ENCODE assay signal across 28 mouse cellular contexts in genomic region chr2:59348585-59348984, GRCm38 (mm10).
DNase-seq lines count a peak whose midpoint lies in the region; ATAC-seq lines count a peak whose summit lies in the region.
"Had no signal": no experiment of that assay in that cellular context is flagged by ENCODE, and none has a peak within 500 bp of the region (broad histone marks: within the 10 kb centered on the region; RNA-seq: fewer than 3 reads in every experiment).

No protein-coding gene starts in this region.

- no peak for DNase-seq in embryonic facial prominence, embryonic 14.5 days (ENCODE audit: low spot score)
- DNase-seq in embryonic facial prominence, embryonic 10.5 days (ENCODE audit: low spot score) = no peak
- peak; percentile 69 for DNase-seq in midbrain, embryonic 11.5 days (ENCODE audit: low spot score, missing footprints)
- no peak for DNase-seq in midbrain, embryonic 14.5 days
- no peak for DNase-seq in urinary bladder, postnatal 36 days (ENCODE audit: low spot score in 2 of 2)
- DNase-seq in spleen, postnatal 4 days (ENCODE audit: low spot score in 2 of 2) = no peak
- DNase-seq: adrenal gland, postnatal 10 days; adrenal gland, postnatal 36 days; cerebellum, adult 11-12 months; cerebellum, adult 8-10 months; cerebellum, postnatal 10 days; cerebellum, postnatal 36 days; embryo, embryonic 11 days; gastrocnemius, adult 2 months; gastrocnemius, postnatal 14 days; heart, adult 18-20 months; heart, postnatal 14 days; heart, postnatal 4 days had no signal

- H3K4me1 ChIP-seq in embryonic facial prominence, embryonic 14.5 days (ENCODE audit: control insufficient read depth, insufficient read depth, low read length) = no peaks in the 10 kb centered on the region
- H3K4me1 ChIP-seq in embryonic facial prominence, embryonic 10.5 days = peaks cover 18% of the 10 kb centered on the region
- no peaks in the 10 kb centered on the region; the same call in 1 of the 2 replicates for H3K4me1 ChIP-seq in midbrain, embryonic 11.5 days (ENCODE audit: control insufficient read depth, insufficient read depth, low read length)
- no peaks in the 10 kb centered on the region for H3K4me1 ChIP-seq in midbrain, embryonic 14.5 days (ENCODE audit: control insufficient read depth, insufficient read depth, low read length)
- H3K4me1 ChIP-seq in stomach, embryonic 16.5 days (ENCODE audit: control insufficient read depth, insufficient read depth, low read length) = 0 out of 2 replicates have a peak, but pooled peaks cover 6% of the 10 kb centered on the region

- H3K36me3 ChIP-seq in embryonic facial prominence, embryonic 14.5 days (ENCODE audit: control insufficient read depth, insufficient read depth, low read length) = peaks cover 60% of the 10 kb centered on the region
- H3K36me3 ChIP-seq in embryonic facial prominence, embryonic 10.5 days (replicated peaks) = peaks cover 85% of the 10 kb centered on the region
- peaks cover 11% of the 10 kb centered on the region; the same call in 1 of the 2 replicates for H3K36me3 ChIP-seq in midbrain, embryonic 11.5 days (ENCODE audit: control insufficient read depth, insufficient read depth, low read length)
- peaks cover 26% of the 10 kb centered on the region for H3K36me3 ChIP-seq in midbrain, embryonic 14.5 days (ENCODE audit: control insufficient read depth, insufficient read depth, low read length)
- H3K36me3 ChIP-seq in stomach, embryonic 16.5 days (ENCODE audit: control insufficient read depth, insufficient read depth, low read length) = peaks cover 8% of the 10 kb centered on the region

- WGBS in embryonic facial prominence, embryonic 14.5 days = 80% methylated on average over 8 of the region's 8 CpGs
- 94% methylated on average over 8 of the region's 8 CpGs for WGBS in embryonic facial prominence, embryonic 10.5 days
- WGBS in midbrain, embryonic 11.5 days = 90% methylated on average over 8 of the region's 8 CpGs
- 91% methylated on average over 8 of the region's 8 CpGs for WGBS in midbrain, embryonic 14.5 days
- 64% methylated on average over 8 of the region's 8 CpGs for WGBS in stomach, embryonic 16.5 days

- no peaks in the 10 kb centered on the region for H3K9me3 ChIP-seq in embryonic facial prominence, embryonic 14.5 days (ENCODE audit: control insufficient read depth, low read length)
- H3K9me3 ChIP-seq in embryonic facial prominence, embryonic 10.5 days = no peaks in the 10 kb centered on the region
- H3K9me3 ChIP-seq in midbrain, embryonic 11.5 days (ENCODE audit: control insufficient read depth, low read length) = no peaks in the 10 kb centered on the region
- H3K9me3 ChIP-seq in midbrain, embryonic 14.5 days (ENCODE audit: control insufficient read depth, low read length) = no peaks in the 10 kb centered on the region
- no peaks in the 10 kb centered on the region for H3K9me3 ChIP-seq in stomach, embryonic 16.5 days (replicated peaks; ENCODE audit: control insufficient read depth, low read length)
- H3K9me3 ChIP-seq: forebrain, embryonic 12.5 days; forebrain, embryonic 15.5 days; G1E; heart, embryonic 13.5 days had no signal

- no peaks in the 10 kb centered on the region for H3K27me3 ChIP-seq in embryonic facial prominence, embryonic 14.5 days (replicated peaks; ENCODE audit: control insufficient read depth, insufficient read depth, low read length)
- no peaks in the 10 kb centered on the region for H3K27me3 ChIP-seq in embryonic facial prominence, embryonic 10.5 days (replicated peaks; ENCODE audit: low read depth, poor library complexity, severe bottlenecking)
- H3K27me3 ChIP-seq in midbrain, embryonic 11.5 days (ENCODE audit: control insufficient read depth, insufficient read depth, low read length) = no peaks in the 10 kb centered on the region
- no peaks in the 10 kb centered on the region for H3K27me3 ChIP-seq in midbrain, embryonic 14.5 days (ENCODE audit: control insufficient read depth, insufficient read depth, low read length)
- no peaks in the 10 kb centered on the region for H3K27me3 ChIP-seq in stomach, embryonic 16.5 days (ENCODE audit: control insufficient read depth, insufficient read depth, low read length)
- H3K27me3 ChIP-seq: forebrain, embryonic 12.5 days; forebrain, embryonic 15.5 days; heart, embryonic 13.5 days; Patski had no signal

- H3K4me2 ChIP-seq in embryonic facial prominence, embryonic 14.5 days (ENCODE audit: low read depth, low read length) = no peak overlapping the region
- H3K4me2 ChIP-seq in midbrain, embryonic 11.5 days = no peak overlapping the region
- no peak overlapping the region for H3K4me2 ChIP-seq in midbrain, embryonic 14.5 days (ENCODE audit: low read length)
- H3K4me2 ChIP-seq in stomach, embryonic 16.5 days (ENCODE audit: low read depth, low read length) = no peak overlapping the region
- H3K4me2 ChIP-seq: forebrain, embryonic 12.5 days; forebrain, embryonic 15.5 days; heart, embryonic 13.5 days; hindbrain, embryonic 14.5 days had no signal

- H3K27ac ChIP-seq in embryonic facial prominence, embryonic 14.5 days (replicated peaks; ENCODE audit: low read depth, low read length) = 0 out of 2 replicates have a peak overlapping the region, but pooled peaks have one; percentile 3
- H3K27ac ChIP-seq in embryonic facial prominence, embryonic 10.5 days (replicated peaks) = no peak overlapping the region
- no peak overlapping the region for H3K27ac ChIP-seq in midbrain, embryonic 11.5 days (ENCODE audit: low read depth, low read length)
- no peak overlapping the region for H3K27ac ChIP-seq in midbrain, embryonic 14.5 days (replicated peaks; ENCODE audit: low read depth, low read length)
- H3K27ac ChIP-seq in stomach, embryonic 16.5 days (ENCODE audit: low read length) = peak overlapping the region; percentile 46; the same call in 1 of the 2 replicates
- H3K27ac ChIP-seq: forebrain, embryonic 12.5 days; forebrain, embryonic 15.5 days; gastrocnemius, adult 2 months; heart, embryonic 13.5 days; hindbrain, embryonic 14.5 days; hindbrain, postnatal 0 days had no signal

- no peak for ATAC-seq in embryonic facial prominence, embryonic 14.5 days (ENCODE audit: low read depth)
- ATAC-seq in midbrain, embryonic 11.5 days (ENCODE audit: low FRiP score) = no peak
- ATAC-seq in midbrain, embryonic 14.5 days (ENCODE audit: low FRiP score, low TSS enrichment) = no peak
- ATAC-seq in stomach, embryonic 16.5 days (ENCODE audit: insufficient read depth, low FRiP score) = no peak
- ATAC-seq: forebrain, embryonic 15.5 days; hindbrain, postnatal 0 days; inflammation-experienced regulatory T-cells, adult 6 months; Patski had no signal

- no peak overlapping the region for H3K9ac ChIP-seq in embryonic facial prominence, embryonic 14.5 days (ENCODE audit: low read depth, low read length)
- H3K9ac ChIP-seq in midbrain, embryonic 11.5 days (ENCODE audit: low read length) = no peak overlapping the region
- no peak overlapping the region for H3K9ac ChIP-seq in midbrain, embryonic 14.5 days (replicated peaks; ENCODE audit: low read length)
- no peak overlapping the region for H3K9ac ChIP-seq in stomach, embryonic 16.5 days (ENCODE audit: low read length)
- H3K9ac ChIP-seq: forebrain, embryonic 12.5 days; forebrain, embryonic 15.5 days; heart, embryonic 13.5 days; hindbrain, embryonic 14.5 days had no signal

- no peak overlapping the region for H3K4me3 ChIP-seq in embryonic facial prominence, embryonic 14.5 days (ENCODE audit: low read depth, low read length)
- no peak overlapping the region for H3K4me3 ChIP-seq in embryonic facial prominence, embryonic 10.5 days
- H3K4me3 ChIP-seq in midbrain, embryonic 11.5 days (ENCODE audit: low read depth, low read length) = no peak overlapping the region
- H3K4me3 ChIP-seq in midbrain, embryonic 14.5 days (replicated peaks; ENCODE audit: low read depth, low read length) = no peak overlapping the region
- H3K4me3 ChIP-seq in stomach, embryonic 16.5 days (replicated peaks; ENCODE audit: low read length) = no peak overlapping the region
- H3K4me3 ChIP-seq: erythroblast, embryonic 14.5 days; forebrain, embryonic 12.5 days; forebrain, embryonic 15.5 days; gastrocnemius, adult 2 months; heart, embryonic 13.5 days had no signal

Comparison
In these comparisons a context has a peak if more than half of its experiments do, and no peak if none do; other contexts are left out.
1. H3K27ac ChIP-seq: peak in embryonic facial prominence, embryonic 14.5 days (single experiment) and stomach, embryonic 16.5 days (single experiment); none in embryonic facial prominence, embryonic 10.5 days (single experiment), midbrain, embryonic 11.5 days (single experiment) and midbrain, embryonic 14.5 days (single experiment).